Mouse (Mus musculus): ENCODE measurements around the gene Asic2.

GRCm38 (mm10) chr11:81590911-81591310 is 377.3 kb downstream of the Asic2 start:
- TF ChIP-seq CTCF (conservative IDR thresholded peaks at IDR 0.05; ENCODE audit: insufficient read depth, insufficient read length, low read depth, low read length): peak; percentile 32
- no peak for TF ChIP-seq POLR2A (IDR thresholded peaks at IDR 0.05; ENCODE audit: low read depth, low read length)
